Mouse (Mus musculus): ENCODE results near the gene Vsnl1.

Gene Vsnl1

DNA sequence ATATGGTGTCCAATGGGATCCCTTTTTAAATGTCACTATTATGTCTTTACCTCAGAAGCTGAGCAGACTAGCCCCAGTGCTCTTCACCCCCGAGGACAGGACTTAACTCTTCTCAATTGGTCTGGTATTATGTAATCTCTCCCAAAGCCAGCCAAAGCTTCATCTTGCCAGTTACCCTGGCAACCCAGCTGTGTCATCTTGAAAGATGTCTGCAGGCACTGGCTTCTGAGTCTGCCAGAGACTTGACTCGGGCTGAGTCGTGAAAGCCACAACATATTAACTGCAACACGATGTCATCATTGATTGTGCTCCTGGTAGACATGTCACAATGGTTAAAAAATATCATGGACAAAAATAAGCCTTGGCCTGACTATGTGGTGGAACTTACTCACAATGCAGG lies 66.4 kb downstream of the Vsnl1 start:
- no peak for DNase-seq

DNA sequence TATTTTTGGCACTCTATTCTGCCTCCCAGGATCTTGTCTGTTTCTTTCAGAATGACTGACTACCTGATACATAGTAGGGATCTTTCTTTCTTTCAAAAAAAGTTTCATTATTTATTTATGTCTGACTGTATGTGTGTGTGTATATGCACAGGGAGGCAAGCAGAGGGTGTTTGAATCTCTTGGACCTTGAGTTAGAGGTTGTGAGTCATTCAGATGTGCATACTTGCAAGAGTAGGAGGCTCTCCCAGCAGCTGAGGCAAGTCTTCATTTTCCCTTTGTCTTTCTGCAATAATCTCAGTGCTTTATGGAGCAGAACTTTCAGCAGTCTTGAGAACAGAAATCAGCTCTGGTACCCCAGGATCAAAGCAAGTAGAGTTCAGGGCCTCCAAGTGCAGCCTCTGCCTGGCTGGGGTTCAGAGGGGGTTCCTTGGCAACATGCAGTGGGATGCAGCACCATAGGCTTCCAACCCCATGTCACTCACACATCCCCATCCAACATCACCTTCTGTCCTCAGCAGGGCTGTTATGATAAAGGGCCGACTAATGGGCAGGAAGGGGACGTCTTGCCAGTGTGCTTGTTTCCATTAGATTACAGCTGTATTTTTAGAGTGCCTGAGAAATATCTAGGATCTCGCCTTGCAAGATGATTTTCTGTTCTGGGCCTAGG lies 69.2 kb downstream of the Vsnl1 start:
- DNase-seq = no peak

DNA sequence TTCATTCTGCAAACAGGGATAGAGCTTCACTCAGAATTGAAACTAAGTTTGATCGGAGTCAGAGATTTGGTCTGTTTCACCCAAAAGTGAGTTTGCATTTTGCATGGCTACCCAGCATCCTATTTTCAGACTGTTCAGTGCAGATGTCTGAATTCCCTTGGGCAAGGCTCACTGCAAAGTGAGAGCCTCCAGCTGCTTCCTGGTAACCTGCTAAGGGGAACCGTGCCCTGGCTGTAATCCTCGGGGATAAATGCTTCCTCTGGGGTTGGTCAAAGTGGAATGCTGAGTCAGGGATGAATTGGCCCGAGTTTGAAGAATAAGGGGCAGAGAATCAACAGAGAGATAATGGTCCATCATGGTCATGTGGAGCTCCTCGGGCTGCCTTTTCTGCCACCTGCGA lies 71.5 kb downstream of the Vsnl1 start:
- DNase-seq = no peak

- no peak for DNase-seq
These were observed 74.0 kb downstream of the Vsnl1 start for GRCm38 (mm10) chr12:11362435-11362834.

GRCm38 (mm10) chr12:11350895-11351294 lies 85.5 kb downstream of the Vsnl1 start:
- DNase-seq = peak; percentile 61 to 84

DNA sequence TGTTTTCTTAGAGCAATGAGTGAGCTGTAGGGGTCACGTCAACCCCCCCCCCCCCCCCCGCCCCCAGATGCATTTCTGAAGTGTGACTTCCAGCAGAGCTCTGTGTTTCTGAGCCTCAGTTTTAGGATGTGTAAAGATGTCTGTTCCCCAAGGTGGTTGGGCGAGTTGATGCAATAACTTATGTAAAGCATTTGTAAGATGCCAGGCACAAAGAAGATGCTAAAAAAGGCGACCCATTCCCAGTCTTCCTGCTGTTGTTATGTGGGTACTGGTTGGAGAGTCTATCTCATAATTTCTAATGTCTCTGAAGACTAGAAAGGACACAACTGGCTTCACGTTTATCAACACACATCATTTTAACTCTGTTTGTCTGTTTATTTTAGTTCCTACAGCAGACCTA lies 86.5 kb downstream of the Vsnl1 start:
- no peak for DNase-seq

GRCm38 (mm10) chr12:11348423-11348822 lies 88.0 kb downstream of the Vsnl1 start:
- DNase-seq = no peak

DNA sequence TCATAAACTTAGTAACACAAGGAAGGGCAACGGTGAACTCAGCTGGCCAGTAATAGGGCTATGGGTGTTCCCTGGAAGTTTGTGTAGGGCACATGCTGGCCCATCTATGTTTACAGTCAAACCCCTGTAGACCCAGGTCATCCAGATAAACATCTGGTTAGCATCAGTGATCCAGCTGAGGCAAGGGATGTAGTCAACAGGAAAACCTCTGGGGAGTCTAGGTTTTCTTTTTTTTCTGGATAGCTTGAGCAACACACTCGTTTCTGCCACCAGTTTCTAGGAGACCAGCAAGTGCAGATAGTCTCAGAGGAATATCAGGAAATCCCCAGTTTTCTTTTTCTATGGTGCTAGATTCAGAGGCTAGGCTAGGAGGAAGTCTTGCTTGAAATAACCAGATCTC lies 90.5 kb downstream of the Vsnl1 start:
- DNase-seq = no peak

DNA sequence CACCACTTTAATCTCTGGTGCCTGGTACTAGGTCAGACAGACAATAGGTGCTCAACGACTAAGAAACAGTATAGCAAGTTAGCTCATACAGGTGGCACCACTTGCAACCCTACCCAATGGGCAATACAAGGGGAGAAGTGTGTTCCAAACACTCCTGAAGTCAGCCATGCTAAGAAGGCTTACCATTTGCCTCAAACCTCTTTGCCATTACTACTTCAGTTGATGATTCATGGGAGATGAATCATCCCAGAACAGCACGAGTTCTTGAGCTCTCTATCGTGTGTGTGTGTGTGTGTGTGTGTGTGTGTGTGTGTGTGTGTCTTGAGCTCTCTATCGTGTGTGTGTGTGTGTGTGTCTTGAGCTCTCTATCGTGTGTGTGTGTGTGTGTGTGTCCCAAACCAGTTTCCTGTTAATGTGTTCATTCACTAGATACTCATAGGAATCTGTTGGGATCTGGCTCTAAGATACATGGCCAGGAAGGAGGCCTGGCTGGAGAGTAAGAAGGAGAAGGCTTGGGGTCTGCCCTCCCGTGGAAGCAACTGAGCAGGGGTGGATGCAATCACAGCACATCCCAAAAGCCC lies 94.3 kb downstream of the Vsnl1 start:
- DNase-seq = no peak

DNA sequence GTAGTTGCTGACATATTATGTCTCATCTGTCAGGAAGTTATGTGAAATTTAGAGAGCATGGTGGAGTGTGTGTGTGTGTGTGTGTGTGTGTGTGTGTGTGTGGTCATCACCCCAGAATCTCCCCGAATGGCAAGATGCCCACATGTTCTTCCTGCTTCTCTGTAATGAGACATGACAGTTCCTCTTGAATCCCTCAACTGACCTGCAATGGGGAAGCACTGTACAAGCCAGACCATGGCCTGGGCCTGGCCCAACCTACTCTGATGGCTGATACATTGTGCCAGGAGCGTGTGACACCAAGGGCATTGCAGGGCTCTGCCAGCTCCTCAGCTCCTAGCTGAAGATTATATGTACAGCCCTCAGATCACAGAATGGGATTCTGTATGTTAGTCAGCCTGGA lies 98.2 kb downstream of the Vsnl1 start:
- DNase-seq = no peak

GRCm38 (mm10) chr12:11336845-11337244 lies 99.6 kb downstream of the Vsnl1 start:
- peak; percentile 36 to 71 for DNase-seq

DNA sequence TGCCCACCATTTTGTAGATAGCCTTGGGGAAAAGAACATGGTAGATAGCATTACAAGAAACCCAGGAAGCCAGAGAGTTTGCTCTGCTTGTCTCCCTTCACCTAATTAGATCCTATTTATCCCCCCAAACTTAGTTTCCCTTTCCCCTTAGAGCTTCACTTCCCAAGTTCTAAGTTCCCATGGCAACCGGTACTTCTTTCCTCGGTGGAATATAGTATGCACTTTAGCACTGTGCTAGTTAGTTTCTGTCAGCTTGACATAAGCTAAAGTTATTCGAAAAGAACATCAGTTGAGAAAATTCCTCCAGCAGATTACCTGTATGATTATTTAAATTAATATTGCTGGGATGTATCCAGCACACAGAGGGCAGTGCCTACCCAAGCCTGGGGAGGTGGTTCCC lies 109.9 kb downstream of the Vsnl1 start:
- DNase-seq = no peak

GRCm38 (mm10) chr12:11324480-11324879 lies 111.9 kb downstream of the Vsnl1 start:
- no peak for DNase-seq

- DNase-seq = peak; percentile 31
These were observed 118.7 kb downstream of the Vsnl1 start for GRCm38 (mm10) chr12:11317671-11318070.

GRCm38 (mm10) chr12:11313840-11314239 lies 122.6 kb downstream of the Vsnl1 start:
- no peak for DNase-seq

DNA sequence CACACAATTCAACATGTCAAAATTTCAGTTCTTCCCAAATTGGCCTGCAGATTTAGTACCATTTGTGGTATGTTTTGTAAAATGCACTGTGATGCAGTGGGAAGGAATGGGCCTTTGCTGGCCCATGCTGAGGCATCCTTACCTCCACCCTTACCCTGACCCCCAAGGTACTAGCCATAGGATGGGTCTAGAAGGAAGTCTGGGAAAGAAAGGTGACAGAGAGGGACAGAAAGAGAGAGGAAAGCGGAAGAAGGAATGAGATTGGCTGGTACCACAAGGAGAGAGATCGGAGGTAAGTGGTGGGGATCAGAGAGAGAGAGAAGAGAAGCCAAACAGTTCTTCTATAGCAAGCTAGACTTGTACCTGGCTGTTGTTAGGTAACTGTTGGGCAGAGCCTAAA lies 125.3 kb downstream of the Vsnl1 start:
- DNase-seq = no peak

GRCm38 (mm10) chr12:11306753-11307645 lies 129.4 kb downstream of the Vsnl1 start:
- peak; percentile 32 to 45 for DNase-seq

DNA sequence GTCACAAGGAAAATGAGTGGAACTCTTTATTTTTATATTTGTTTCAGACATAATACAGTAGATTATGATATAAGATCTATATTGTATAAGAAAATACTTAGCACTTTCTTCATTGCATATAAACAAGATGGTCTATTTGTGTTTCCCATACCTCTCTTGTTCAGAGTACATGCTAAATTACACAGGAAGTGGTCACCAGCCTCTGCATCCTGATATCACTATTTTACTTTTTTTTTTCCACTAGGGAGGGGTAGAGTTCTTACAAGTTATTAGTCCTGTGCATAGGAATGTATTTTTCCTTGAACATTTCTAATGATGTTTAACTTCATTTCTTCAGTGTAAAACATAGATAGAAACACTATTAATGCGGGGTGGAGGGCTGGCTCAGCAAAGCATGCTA lies 135.6 kb downstream of the Vsnl1 start:
- no peak for DNase-seq

DNA sequence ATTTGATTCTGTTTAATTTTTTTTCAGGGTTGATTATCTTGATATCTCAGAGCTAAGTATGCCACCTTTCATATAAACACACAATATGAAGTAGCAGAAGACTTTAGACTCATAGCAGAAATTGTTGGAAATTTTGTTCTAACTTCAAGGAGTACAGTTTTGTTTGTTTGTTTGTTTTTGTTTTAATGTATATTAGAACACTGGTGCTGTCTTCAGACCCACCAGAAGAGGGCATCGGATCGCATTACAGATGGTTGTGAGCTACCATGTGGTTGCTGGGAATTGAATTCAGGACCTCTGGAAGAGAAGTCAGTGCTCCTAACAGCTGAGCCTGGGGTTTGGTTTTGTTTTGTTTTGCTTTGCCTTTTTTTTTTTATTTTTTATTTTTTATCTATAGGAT lies 150.0 kb downstream of the Vsnl1 start:
- no peak for DNase-seq

GRCm38 (mm10) chr12:11281584-11281983 lies 154.8 kb downstream of the Vsnl1 start:
- no peak for DNase-seq

- no peak for DNase-seq
These were observed 156.5 kb downstream of the Vsnl1 start for GRCm38 (mm10) chr12:11279886-11280285.

DNA sequence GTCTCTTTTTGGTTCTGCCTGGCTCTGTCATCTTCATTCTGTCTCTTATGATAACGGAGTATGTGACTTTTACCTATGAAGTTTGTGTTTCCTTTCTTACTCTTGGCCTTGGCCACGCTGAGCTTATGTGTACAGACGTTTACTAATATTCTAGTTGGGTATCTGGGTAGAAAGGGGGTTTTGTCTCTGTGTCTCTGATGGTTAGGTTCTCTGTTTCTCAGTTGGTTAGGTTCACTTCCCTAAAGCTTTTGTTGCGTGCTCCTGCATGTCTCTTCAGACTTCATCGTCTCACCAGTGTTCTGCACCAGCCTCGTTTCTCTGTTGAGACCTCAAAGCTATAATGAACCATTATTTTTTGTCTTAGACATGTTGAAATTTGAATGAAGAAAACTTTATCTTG lies 159.2 kb downstream of the Vsnl1 start:
- no peak for DNase-seq

DNA sequence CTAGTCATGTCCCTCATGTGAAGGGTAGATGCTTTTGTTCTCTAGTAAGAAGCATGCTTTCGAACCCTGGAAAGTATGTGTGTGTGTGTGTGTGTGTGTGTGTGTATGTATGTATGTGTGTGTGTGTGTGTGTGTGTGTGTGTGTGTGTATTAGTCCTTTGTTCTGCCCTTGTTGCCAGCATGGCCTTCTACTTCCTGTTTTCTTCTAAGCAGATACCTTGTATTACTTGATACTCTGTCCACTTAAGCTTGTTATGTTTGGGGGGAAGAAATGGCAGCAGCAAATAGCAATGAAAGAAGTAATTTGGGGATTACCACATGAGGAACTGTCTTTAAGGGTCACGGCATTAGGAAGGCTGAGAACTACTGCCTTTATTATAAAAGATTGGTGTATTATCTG lies 159.8 kb downstream of the Vsnl1 start:
- DNase-seq = no peak
